Mouse (Mus musculus) bone marrow macrophage, adult 2 months (primary cell): ENCODE results near the gene Cfap100.

ENCODE experiments used
- CTCF ChIP-seq: IDR thresholded peaks from 2 replicates; pipeline ENCODE4 v1.5.1; 2012; ENCODE audit warnings: low read depth, mild to moderate bottlenecking, low read length, moderate library complexity
- POLR2A ChIP-seq: IDR thresholded peaks from 2 replicates; pipeline ENCODE4 v1.6.1; 2012; ENCODE audit warnings: mild to moderate bottlenecking, low read depth, low read length, borderline replicate concordance

DNA sequence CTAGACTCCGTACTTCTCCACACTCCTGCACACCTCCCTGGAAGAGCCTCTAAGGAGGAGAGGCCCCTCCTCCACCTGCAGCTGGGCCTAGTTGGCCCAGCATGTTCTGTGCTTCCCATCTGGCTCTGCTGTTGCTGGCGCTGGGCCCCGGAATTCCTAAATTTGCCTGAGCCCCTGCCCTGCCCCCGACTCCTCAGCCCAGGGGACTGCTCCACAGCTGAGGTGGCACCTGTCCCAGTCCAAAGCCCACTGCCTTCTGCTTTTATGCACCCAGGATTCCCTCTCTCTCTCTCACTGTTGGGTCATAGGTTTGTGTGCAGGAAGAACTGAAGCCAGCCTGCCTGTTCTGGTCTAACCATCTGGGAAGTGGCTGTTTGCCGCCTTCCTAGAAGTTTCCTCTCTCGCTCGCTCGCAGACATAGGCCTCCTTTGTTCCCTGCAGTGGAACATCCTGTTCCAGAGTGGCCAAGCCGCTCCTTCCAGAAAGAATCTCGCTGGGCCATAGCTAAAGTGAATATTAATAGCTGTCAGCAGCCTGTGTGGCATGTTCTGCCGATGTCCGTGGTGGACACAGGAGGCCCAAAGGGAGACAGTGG is 42.4 kb upstream of the Cfap100 start:
- TF ChIP-seq POLR2A (no peak), CTCF (no peak)
